Mouse (Mus musculus): ENCODE data around the gene Gm20388. TPM values are rescaled to one million over a fixed set of nuclear protein-coding genes. Genes with fewer than 3 reads are reported as not detected.
"Not testable (repeated sequence)": the region's sequence is repeated elsewhere in the genome, so short reads cannot be mapped to it uniquely, and the experiment has no call there.

Gene Gm20388
- polyA plus RNA-seq, 1 experiment from 2014 or later: 8.3 TPM

DNA sequence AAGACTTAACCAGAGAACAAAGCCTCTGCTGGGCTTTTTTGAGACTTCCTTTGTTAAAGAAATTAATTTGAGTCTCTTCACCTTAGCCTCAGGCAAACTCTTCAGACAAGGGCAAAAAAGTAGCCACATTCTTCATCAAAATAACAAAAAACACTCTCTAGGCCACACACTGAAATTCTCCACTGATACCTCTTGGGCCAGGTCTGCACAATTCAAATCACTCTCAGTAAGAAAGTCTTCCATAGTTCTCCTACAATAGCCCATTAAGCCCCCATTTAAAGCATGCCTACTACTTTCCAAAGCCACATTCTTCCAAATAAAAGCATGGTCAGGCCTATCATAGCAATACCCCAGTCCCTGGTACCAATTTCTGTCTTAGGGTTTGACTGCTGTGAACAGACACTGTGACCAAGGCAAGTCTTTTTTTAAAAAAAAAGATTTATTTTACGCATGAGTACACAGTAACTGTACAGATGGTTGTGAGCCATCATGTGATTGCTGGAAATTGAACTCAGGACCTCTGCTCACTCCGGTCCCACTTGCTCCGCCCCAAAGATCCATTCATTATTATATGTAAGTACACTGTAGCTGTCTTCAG is 4101.4 kb downstream of the Gm20388 start:
- DNase-seq (ENCODE audit: low spot score) (no peak), ATAC-seq (replicated peaks; ENCODE audit: low FRiP score, low TSS enrichment, low read depth) (no peak)
- peaks cover 28% of the 10 kb centered on the region for H3K36me3 ChIP-seq (ENCODE audit: control insufficient read depth, insufficient read depth, low read length)
- no peaks in the 10 kb centered on the region for H3K9me3 ChIP-seq (ENCODE audit: control insufficient read depth, low read length)
- 96% methylated on average over 3 of the region's 3 CpGs for WGBS
- no peaks in the 10 kb centered on the region for H3K27me3 ChIP-seq (replicated peaks; ENCODE audit: control insufficient read depth, insufficient read depth, low read length)
- no peak overlapping the region for H3K4me2 ChIP-seq (ENCODE audit: low read length)
- H3K4me1 ChIP-seq (replicated peaks; ENCODE audit: control insufficient read depth, insufficient read depth, low read length): no peaks in the 10 kb centered on the region
- no peak overlapping the region for H3K27ac ChIP-seq (ENCODE audit: low read depth)
- H3K9ac ChIP-seq (ENCODE audit: low read length): no peak overlapping the region
- H3K4me3 ChIP-seq (ENCODE audit: low read depth, low read length): no peak overlapping the region

DNA sequence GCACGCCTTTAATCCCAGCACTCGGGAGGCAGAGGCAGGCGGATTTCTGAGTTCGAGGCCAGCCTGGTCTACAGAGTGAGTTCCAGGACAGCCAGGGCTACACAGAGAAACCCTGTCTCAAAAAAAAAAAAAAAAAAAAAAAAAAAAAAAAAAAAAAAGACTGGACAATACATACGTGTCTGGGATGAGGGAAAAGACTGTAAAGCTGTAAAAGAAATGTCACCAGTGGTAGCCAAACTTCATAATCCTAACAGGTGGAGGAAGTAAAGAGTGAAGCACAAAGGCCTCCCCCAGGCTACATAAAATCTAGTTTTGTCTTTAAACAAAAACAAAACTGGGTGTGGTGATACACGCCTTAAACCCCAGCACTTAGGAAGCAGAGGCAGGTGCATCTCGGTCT is 4103.7 kb downstream of the Gm20388 start:
- WGBS: 91% methylated on average over 7 of the region's 7 CpGs

DNA sequence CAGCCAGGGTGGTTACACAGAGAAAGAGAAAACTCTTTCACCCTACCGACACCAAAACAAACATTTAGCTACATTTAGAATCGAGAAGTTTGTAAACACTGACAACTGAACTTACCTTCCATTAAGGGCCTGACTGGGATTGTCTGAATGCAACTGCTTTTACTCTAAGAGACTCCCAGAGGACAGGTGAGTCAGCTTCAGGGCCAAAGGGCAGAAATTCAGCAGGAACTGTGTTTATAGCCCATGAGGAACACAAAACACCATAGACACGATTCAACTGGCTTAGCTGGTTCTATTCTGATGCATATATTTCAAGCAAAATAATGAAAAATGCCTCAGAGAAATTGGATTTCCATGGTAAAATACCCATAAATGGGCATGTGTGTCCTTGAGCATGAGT is 4104.1 kb downstream of the Gm20388 start:
- peaks cover 9% of the 10 kb centered on the region for H3K4me1 ChIP-seq (replicated peaks; ENCODE audit: control insufficient read depth, insufficient read depth, low read length)
- DNase-seq (ENCODE audit: low spot score) (no peak), ATAC-seq (replicated peaks; ENCODE audit: low FRiP score, low TSS enrichment, low read depth) (no peak)
- H3K9ac ChIP-seq (ENCODE audit: low read length): no peak overlapping the region
- no peaks in the 10 kb centered on the region for H3K27me3 ChIP-seq (replicated peaks; ENCODE audit: control insufficient read depth, insufficient read depth, low read length)
- H3K4me2 ChIP-seq (ENCODE audit: low read length): no peak overlapping the region
- no peak overlapping the region for H3K4me3 ChIP-seq (ENCODE audit: low read depth, low read length)
- peaks cover 4% of the 10 kb centered on the region; the same call in 1 of the 2 replicates for H3K36me3 ChIP-seq (ENCODE audit: control insufficient read depth, insufficient read depth, low read length)
- 65% methylated on average over 3 of the region's 3 CpGs for WGBS
- H3K9me3 ChIP-seq (ENCODE audit: control insufficient read depth, low read length): no peaks in the 10 kb centered on the region
- H3K27ac ChIP-seq (ENCODE audit: low read depth): no peak overlapping the region

More for the DNA sequence above, 4103.7 kb downstream of the Gm20388 start:
- not testable (repeated sequence) for H3K9ac ChIP-seq (ENCODE audit: low read length); ATAC-seq (replicated peaks; ENCODE audit: low FRiP score, low TSS enrichment, low read depth); H3K4me1 ChIP-seq (replicated peaks; ENCODE audit: control insufficient read depth, insufficient read depth, low read length); H3K9me3 ChIP-seq (ENCODE audit: control insufficient read depth, low read length); H3K36me3 ChIP-seq (ENCODE audit: control insufficient read depth, insufficient read depth, low read length); H3K4me2 ChIP-seq (ENCODE audit: low read length); DNase-seq (ENCODE audit: low spot score); H3K27ac ChIP-seq (ENCODE audit: low read depth); H3K27me3 ChIP-seq (replicated peaks; ENCODE audit: control insufficient read depth, insufficient read depth, low read length); H3K4me3 ChIP-seq (ENCODE audit: low read depth, low read length)

DNA sequence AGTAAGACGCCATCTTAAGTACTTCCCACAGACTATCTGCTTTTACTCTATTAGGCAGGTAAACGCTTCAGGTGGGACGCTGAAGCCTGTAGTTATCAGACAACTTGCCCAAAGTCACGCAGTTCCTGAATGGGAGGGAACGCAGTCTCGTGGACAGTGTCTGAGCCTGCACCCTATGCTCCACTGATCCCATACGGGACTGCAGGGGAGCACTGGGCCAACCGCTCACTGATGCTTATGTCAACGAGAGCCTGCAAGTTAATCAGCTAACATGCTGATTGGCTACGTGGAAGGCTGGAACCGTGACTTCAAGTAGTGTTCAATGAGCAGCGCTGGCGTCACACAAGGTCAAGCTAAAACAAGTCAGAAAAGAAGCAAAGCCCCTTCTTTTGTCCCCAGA is 4109.1 kb downstream of the Gm20388 start:
- H3K4me3 ChIP-seq (ENCODE audit: low read depth, low read length): peak overlapping the region; percentile 92

DNA sequence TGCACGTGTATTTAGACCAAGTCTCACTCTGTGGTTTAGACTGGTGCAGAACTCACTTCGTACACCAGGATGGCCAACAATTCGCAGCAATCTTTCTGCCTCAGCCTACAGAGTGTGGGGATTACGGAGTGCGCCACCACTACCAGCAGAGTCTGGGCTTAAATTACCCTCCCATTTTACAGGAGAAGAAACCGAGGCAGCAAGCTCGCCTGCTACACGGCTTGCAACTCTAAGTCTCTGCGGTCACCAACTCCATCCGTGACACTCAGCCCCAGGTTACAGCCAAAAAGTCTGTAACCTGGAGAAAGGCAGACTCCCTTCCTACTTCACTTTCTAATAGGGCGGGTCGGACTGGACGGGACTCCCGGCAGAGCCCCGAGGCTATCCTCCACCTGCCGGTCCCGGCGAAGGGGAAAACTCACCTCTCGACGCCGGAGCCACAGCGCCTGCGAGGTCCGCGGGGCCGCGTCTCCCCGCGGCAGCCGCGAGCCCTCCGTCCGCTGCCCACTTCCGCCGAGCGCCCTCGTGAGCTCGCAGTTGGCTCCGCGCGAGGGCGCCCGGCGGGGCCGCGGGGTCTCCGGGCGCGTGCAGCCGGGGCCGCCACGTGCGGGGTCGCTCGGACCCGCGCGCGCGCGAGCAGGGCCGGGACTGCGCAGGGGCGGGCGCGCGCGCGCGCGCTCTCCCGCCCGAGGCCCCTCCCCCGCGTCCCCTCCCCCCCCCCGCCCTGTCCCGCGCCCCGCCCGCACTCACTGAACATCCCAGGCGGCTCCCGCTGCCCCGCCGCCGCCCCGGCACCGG is 4110.0 kb downstream of the Gm20388 start:
- DNase-seq (ENCODE audit: low spot score): peak; percentile 83
- peak overlapping the region; percentile 88 for H3K27ac ChIP-seq (ENCODE audit: low read depth)

More for the DNA sequence above, 4109.1 kb downstream of the Gm20388 start:
- DNase-seq (ENCODE audit: low spot score) (peak; percentile 61), ATAC-seq (replicated peaks; ENCODE audit: low FRiP score, low TSS enrichment, low read depth) (no peak)
- no peaks in the 10 kb centered on the region for H3K9me3 ChIP-seq (ENCODE audit: control insufficient read depth, low read length)
- WGBS: 27% methylated on average over 13 of the region's 13 CpGs
- H3K4me1 ChIP-seq (replicated peaks; ENCODE audit: control insufficient read depth, insufficient read depth, low read length): peaks cover 19% of the 10 kb centered on the region
- peak overlapping the region; percentile 78 for H3K4me2 ChIP-seq (ENCODE audit: low read length)
- H3K36me3 ChIP-seq (ENCODE audit: control insufficient read depth, insufficient read depth, low read length): peaks cover 10% of the 10 kb centered on the region
- H3K9ac ChIP-seq (ENCODE audit: low read length): peak overlapping the region; percentile 89
- no peaks in the 10 kb centered on the region for H3K27me3 ChIP-seq (replicated peaks; ENCODE audit: control insufficient read depth, insufficient read depth, low read length)
- H3K27ac ChIP-seq (ENCODE audit: low read depth): peak overlapping the region; percentile 27; the same call in 1 of the 2 replicates

DNA sequence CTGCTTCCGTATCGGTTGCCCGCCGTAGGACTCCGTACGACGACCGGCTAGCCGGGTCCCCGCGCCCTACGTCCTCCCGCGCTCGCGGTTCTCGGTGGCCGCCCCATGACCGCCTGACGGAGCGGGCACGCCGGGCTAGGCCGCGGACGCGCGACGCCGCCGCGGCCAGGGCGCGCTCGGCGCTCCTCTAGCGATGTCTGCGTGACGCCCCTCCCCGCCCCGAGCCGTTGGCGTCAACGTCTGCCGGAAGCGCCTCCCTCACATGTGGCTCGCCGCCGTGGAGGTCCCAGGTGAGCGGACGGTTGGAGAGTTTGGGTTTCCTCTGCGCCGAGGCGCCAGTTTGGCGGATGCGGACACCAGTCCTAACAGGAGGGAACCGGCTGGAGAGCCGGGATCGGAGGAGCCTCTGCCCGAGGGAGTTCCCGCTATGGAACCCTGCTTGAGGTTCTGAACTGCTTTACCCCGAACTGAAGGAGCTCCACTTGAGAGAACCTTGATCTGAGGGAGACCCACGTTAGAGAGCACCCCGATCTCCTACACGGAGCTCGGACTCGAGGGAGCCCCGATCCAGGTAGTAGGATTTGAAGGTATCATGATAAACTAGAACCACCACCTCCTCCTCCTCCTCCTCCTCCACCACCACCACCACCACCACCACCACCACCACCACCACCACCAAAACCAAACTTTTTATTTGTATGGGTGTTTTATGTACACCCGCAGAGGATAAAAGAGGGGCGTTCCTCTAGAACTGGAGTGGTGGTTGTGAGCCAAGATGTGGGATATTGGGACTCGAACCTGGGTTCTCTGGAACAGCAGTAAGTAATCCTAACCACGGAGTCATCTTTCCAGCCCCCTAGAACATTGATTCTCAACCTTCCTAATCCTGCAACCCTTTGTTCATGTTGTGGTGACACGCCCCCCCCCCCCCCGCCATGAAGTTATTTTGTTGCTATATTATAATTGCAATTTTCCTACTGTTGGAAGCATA is 4110.9 kb downstream of the Gm20388 start, which contains the start of the genes Taf5l and Urb2:
Gene Taf5l, minus strand, starts transcription at position 161 of the 991 bp plus-strand sequence.
Gene Urb2, plus strand, starts transcription at position 272 of the 991 bp plus-strand sequence.
- H3K36me3 ChIP-seq (ENCODE audit: control insufficient read depth, insufficient read depth, low read length): peaks cover 25% of the 10 kb centered on the region
- peak; percentile 96 for DNase-seq (ENCODE audit: low spot score)
- ATAC-seq (replicated peaks; ENCODE audit: low FRiP score, low TSS enrichment, low read depth): peak; percentile 95
- H3K4me1 ChIP-seq (replicated peaks; ENCODE audit: control insufficient read depth, insufficient read depth, low read length): peaks cover 19% of the 10 kb centered on the region
- peak within 1 kb of the TSS; percentile 92 for H3K4me3 ChIP-seq (ENCODE audit: low read depth, low read length)
- no peaks in the 10 kb centered on the region for H3K9me3 ChIP-seq (ENCODE audit: control insufficient read depth, low read length)
- under 1% methylated on average over 65 of the region's 74 CpGs for WGBS
- H3K4me2 ChIP-seq (ENCODE audit: low read length): peak within 1 kb of the TSS; percentile 78
- peak within 1 kb of the TSS; percentile 88 for H3K27ac ChIP-seq (ENCODE audit: low read depth)
- H3K9ac ChIP-seq (ENCODE audit: low read length): peak within 1 kb of the TSS; percentile 89
- H3K27me3 ChIP-seq (replicated peaks; ENCODE audit: control insufficient read depth, insufficient read depth, low read length): no peaks in the 10 kb centered on the region

More for the DNA sequence above, 4110.0 kb downstream of the Gm20388 start:
- Histone ChIP-seq H3K4me1 (replicated peaks; ENCODE audit: control insufficient read depth, insufficient read depth, low read length) (peaks cover 19% of the 10 kb centered on the region), H3K4me3 (ENCODE audit: low read depth, low read length) (peak overlapping the region; percentile 92), H3K9me3 (ENCODE audit: control insufficient read depth, low read length) (no peaks in the 10 kb centered on the region), H3K4me2 (ENCODE audit: low read length) (peak overlapping the region; percentile 78), H3K27me3 (replicated peaks; ENCODE audit: control insufficient read depth, insufficient read depth, low read length) (no peaks in the 10 kb centered on the region), H3K36me3 (ENCODE audit: control insufficient read depth, insufficient read depth, low read length) (peaks cover 18% of the 10 kb centered on the region), H3K9ac (ENCODE audit: low read length) (peak overlapping the region; percentile 89)
- peak; percentile 90 for ATAC-seq (replicated peaks; ENCODE audit: low FRiP score, low TSS enrichment, low read depth)
- 1% methylated on average over 71 of the region's 87 CpGs for WGBS

DNA sequence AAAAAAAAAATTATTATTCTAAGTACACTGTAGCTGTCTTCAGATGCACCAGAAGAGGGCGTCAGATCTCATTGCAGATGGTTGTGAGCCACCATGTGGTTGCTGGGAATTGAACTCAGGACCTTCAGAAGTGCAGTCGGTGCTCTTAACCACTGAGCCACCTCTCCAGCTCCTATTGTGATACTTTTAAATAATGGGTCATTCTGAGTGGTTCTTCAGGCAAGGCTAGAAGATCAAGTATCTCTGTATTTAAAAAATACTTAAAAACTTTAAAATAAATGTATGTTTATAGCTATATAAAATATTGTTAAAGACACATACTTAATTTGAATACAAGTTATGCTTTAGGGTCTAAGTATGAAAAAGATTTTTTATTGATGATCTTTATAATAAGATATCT is 4115.6 kb downstream of the Gm20388 start:
- 82% methylated on average over 2 of the region's 2 CpGs for WGBS
- ATAC-seq (replicated peaks; ENCODE audit: low FRiP score, low TSS enrichment, low read depth); H3K4me2 ChIP-seq (ENCODE audit: low read length); DNase-seq (ENCODE audit: low spot score); H3K9me3 ChIP-seq (ENCODE audit: control insufficient read depth, low read length); H3K27me3 ChIP-seq (replicated peaks; ENCODE audit: control insufficient read depth, insufficient read depth, low read length); H3K4me1 ChIP-seq (replicated peaks; ENCODE audit: control insufficient read depth, insufficient read depth, low read length); H3K27ac ChIP-seq (ENCODE audit: low read depth); H3K4me3 ChIP-seq (ENCODE audit: low read depth, low read length); H3K9ac ChIP-seq (ENCODE audit: low read length): not testable (repeated sequence)
- H3K36me3 ChIP-seq (ENCODE audit: control insufficient read depth, insufficient read depth, low read length): peaks cover 65% of the 10 kb centered on the region

DNA sequence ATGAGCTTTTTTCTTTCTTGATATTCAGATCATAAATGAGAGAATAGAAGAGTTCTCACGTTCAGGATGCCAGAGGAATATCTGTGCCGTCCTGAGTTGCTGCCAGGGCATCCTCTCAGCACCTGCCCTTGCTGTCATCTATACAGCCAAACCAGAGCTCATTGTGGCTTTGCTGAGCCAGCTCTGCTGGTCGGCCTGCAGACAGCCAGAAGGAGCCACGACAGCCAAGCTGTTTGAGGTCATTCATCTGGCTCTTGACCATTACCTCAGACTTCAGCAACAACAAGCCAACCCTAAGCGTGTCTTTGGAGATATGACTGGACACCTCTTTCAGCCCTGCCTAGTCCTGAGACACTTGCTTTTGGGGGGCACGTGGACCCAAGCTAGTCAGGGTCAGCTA is 4117.2 kb downstream of the Gm20388 start:
- DNase-seq (ENCODE audit: low spot score) (no peak), ATAC-seq (replicated peaks; ENCODE audit: low FRiP score, low TSS enrichment, low read depth) (no peak)
- 85% methylated on average over 6 of the region's 6 CpGs for WGBS
- no peak overlapping the region for H3K4me2 ChIP-seq (ENCODE audit: low read length)
- no peak overlapping the region for H3K27ac ChIP-seq (ENCODE audit: low read depth)
- H3K4me1 ChIP-seq (replicated peaks; ENCODE audit: control insufficient read depth, insufficient read depth, low read length): no peaks in the 10 kb centered on the region
- H3K27me3 ChIP-seq (replicated peaks; ENCODE audit: control insufficient read depth, insufficient read depth, low read length): no peaks in the 10 kb centered on the region
- no peak overlapping the region for H3K4me3 ChIP-seq (ENCODE audit: low read depth, low read length)
- H3K9ac ChIP-seq (ENCODE audit: low read length): no peak overlapping the region
- no peaks in the 10 kb centered on the region for H3K9me3 ChIP-seq (ENCODE audit: control insufficient read depth, low read length)
- peaks cover 72% of the 10 kb centered on the region for H3K36me3 ChIP-seq (ENCODE audit: control insufficient read depth, insufficient read depth, low read length)
